Mouse (Mus musculus) heart, embryonic 16.5 days (tissue): ENCODE measurements around the gene Gm12216. TPM values are rescaled to one million over a fixed set of nuclear protein-coding genes. Genes with fewer than 3 reads are reported as not detected.

Experiments
- ATAC-seq: fragments of 200-750 bp; cut with Nextera tagmentation; replicated peaks from 2 replicates; pipeline ENCODE4 v1.8.0; 2017; ENCODE audit warnings: moderate number of reproducible peaks; ENCODE audit not compliant: insufficient read depth, low FRiP score; ENCODE audit errors: extremely low read depth
- H3K27ac ChIP-seq: fragments of 300-500 bp; sonication (generic); 2 replicates; pipeline ENCODE4 v1.5.1; 2014; ENCODE audit warnings: mild to moderate bottlenecking, low read length, control low read depth, moderate library complexity
- H3K27me3 ChIP-seq: fragments of 300-500 bp; sonication (generic); 2 replicates; pipeline ENCODE4 v1.6.1; 2014; ENCODE audit warnings: low read length, mixed read lengths; ENCODE audit not compliant: control insufficient read depth, insufficient read depth
- H3K36me3 ChIP-seq: fragments of 300-500 bp; sonication (generic); 2 replicates; pipeline ENCODE4 v1.6.1; 2014; ENCODE audit not compliant: control insufficient read depth, insufficient read depth
- H3K4me1 ChIP-seq: fragments of 300-500 bp; sonication (generic); 2 replicates; pipeline ENCODE4 v1.6.1; 2014; ENCODE audit warnings: low read length, mixed read lengths; ENCODE audit not compliant: control insufficient read depth, insufficient read depth
- H3K4me2 ChIP-seq: fragments of 300-500 bp; sonication (generic); 2 replicates; pipeline ENCODE4 v1.6.1; 2014; ENCODE audit warnings: low read depth, mild to moderate bottlenecking, control low read depth, low read length
- H3K4me3 ChIP-seq: fragments of 300-500 bp; sonication (generic); 2 replicates; pipeline ENCODE4 v1.5.1; 2014; ENCODE audit warnings: mild to moderate bottlenecking, control low read depth, low read length
- H3K9ac ChIP-seq: fragments of 300-500 bp; sonication (generic); 2 replicates; pipeline ENCODE4 v1.6.1; 2014; ENCODE audit warnings: low read length, control low read depth
- H3K9me3 ChIP-seq: fragments of 300-500 bp; sonication (generic); replicated peaks from 2 replicates; pipeline ENCODE4 v1.6.1; 2016; ENCODE audit warnings: low read length; ENCODE audit not compliant: control insufficient read depth
- WGBS: fragments of 180-500 bp; shearing (Covaris S2); extraction: QIAGEN DNeasy Blood & Tissue Kit; methylation state at CpG from one replicate; pipeline ENCODE4 v1.1.7; 2014; 5-methylcytosine and 5-hydroxymethylcytosine counted together
- polyA plus RNA-seq: library from polyadenylated mRNA; unstranded; fragments of >200 nt; fragmentation: Nextera tagmentation; extraction: Ambion mirVana; gene quantifications from 2 replicates; pipeline ENCODE4 v1.2.1, GENCODE M21; 2015

Gm12216 gene
- polyA plus RNA-seq, 1 experiment from 2014 or later = 2.7 TPM

DNA sequence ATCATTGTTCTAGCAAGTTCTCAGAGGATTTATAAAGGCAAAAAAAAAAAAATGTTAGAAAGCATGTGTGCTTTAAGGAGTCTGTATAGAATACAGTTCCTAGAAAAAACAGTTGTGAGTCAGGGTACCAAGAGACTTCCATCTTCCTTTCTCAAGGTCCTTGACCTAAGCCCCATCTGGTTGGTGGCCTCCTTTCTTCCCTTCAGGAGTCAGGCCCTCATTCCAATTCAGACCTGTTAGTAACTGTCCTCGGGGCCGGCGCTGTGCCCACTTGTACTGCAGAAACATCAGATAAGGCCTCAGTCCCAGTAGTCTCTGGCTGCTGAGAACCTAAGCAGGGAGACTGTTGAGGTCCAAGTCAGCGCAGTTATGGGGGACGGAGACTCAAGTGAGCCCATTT, 86.0 kb downstream of the Gm12216 start, which contains the start of gene Gm17334:
TSS of gene Gm17334 (minus strand) at position 101 of the 400 bp plus-strand sequence.
- H3K4me3 ChIP-seq = no peak within 1 kb of the TSS
- peaks cover 28% of the 10 kb centered on the region for H3K36me3 ChIP-seq
- H3K9ac ChIP-seq = no peak within 1 kb of the TSS
- no peak within 1 kb of the TSS for H3K27ac ChIP-seq
- no peak for ATAC-seq
- WGBS = 72% methylated on average over 5 of the region's 5 CpGs
- peak within 1 kb of the TSS; percentile 65; the same call in 1 of the 2 replicates for H3K4me2 ChIP-seq
- no peaks in the 10 kb centered on the region for H3K27me3 ChIP-seq
- H3K9me3 ChIP-seq = no peaks in the 10 kb centered on the region
- peaks cover 14% of the 10 kb centered on the region for H3K4me1 ChIP-seq

DNA sequence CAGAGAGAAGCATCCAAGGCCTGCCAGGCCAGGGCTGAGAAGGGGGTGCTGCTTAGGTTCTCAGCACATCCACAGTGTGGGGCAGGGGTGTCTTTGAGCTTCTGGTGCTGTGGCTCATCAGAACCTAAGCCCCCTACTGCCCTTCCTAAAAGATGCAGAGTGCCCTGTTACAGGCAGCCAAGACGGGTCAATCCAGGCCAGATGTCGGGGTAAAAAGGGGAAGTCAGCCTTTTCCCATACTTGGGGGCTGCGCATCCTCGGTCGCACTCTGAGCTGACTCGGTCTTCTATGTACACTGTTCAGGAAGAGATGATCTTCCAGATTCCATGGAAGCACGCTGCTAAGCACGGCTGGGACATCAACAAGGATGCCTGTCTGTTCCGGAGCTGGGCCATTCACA, 86.5 kb downstream of the Gm12216 start:
- no peak for ATAC-seq
- H3K4me3 ChIP-seq = no peak overlapping the region
- H3K27ac ChIP-seq = no peak overlapping the region
- H3K27me3 ChIP-seq = no peaks in the 10 kb centered on the region
- H3K9me3 ChIP-seq = no peaks in the 10 kb centered on the region
- no peak overlapping the region for H3K9ac ChIP-seq
- H3K4me1 ChIP-seq = peaks cover 14% of the 10 kb centered on the region
- no peak overlapping the region for H3K4me2 ChIP-seq
- 84% methylated on average over 9 of the region's 9 CpGs for WGBS
- H3K36me3 ChIP-seq = peaks cover 25% of the 10 kb centered on the region

DNA sequence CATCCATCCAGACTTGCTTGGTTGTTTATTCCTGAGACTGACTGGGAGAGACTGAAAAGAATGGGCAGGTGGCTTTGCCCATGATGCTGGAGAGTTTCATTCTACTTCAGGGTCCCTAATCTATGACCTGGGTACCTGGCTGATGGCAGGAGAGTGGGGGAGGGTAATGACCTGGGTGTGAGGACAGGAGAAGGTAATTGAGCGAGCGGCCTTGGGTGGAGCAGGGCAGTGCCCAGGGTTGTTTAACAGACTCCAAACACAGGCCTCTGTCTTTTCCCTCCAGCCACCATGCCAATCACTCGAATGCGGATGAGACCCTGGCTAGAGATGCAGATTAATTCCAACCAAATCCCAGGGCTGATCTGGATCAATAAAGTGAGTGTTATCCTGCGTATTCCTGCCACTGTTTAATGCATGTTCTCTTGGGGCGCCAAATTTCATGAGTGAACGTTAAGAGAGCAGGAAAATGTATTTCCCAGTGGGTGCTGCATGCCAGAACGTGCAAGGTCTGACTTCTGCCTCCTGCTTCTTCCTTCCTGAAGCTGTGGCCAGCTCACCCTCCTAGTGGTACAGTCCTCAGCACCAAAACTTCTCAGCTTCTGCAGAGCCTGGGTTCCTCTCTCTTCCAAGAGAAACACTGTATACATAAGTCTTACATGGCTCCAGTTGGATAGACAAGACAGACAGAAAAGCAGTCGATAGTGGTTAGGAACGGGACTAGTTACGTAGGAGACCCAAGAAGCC, 87.9 kb downstream of the Gm12216 start:
- Histone ChIP-seq H3K4me3 (peak overlapping the region; percentile 89), H3K27ac (no peak overlapping the region), H3K36me3 (peaks cover 22% of the 10 kb centered on the region), H3K9ac (peak overlapping the region; percentile 79), H3K27me3 (no peaks in the 10 kb centered on the region), H3K4me1 (peaks cover 14% of the 10 kb centered on the region), H3K9me3 (no peaks in the 10 kb centered on the region), H3K4me2 (peak overlapping the region; percentile 65)
- ATAC-seq = no peak
- WGBS = 79% methylated on average over 11 of the region's 11 CpGs

DNA sequence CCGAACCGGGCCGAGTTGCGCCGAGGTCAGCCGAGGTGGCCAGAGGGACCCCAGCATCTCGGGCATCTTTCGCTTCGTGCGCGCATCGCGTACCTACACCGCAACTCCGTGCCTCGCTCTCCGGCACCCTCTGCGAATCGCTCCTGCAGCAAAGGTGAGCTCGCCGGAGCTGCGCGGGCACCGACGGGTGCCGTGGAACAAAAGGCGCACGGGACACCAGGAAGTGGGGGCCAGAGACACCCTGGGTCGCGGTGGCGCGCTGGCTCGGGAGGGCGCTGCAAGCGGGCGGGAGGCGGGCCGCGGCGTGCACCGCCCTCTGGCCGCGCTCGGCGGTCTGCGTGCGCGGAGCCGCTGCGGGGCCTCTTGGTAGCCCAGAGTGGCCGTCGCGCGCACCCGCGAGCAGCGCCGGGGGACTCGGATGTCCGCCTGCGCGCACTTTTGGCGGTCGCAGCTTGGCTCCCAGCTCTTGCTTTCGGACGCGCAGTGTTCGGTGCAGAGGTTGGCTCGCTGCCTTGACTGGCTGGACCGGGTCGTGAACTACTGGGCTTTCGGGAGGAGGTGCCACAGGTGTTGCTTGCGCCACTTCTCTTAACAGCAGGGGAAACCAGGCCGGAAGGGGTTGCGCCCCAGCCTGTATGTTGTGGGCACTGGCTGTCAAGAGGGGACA, 88.8 kb downstream of the Gm12216 start:
- H3K27me3 ChIP-seq = no peaks in the 10 kb centered on the region
- H3K9ac ChIP-seq = peak overlapping the region; percentile 79
- peak; percentile 80 for ATAC-seq
- H3K36me3 ChIP-seq = peaks cover 16% of the 10 kb centered on the region
- no peaks in the 10 kb centered on the region for H3K9me3 ChIP-seq
- peak overlapping the region; percentile 82 for H3K27ac ChIP-seq
- WGBS = under 1% methylated on average over 75 of the region's 75 CpGs
- H3K4me3 ChIP-seq = peak overlapping the region; percentile 89
- H3K4me2 ChIP-seq = peak overlapping the region; percentile 65
- peaks cover 14% of the 10 kb centered on the region for H3K4me1 ChIP-seq

DNA sequence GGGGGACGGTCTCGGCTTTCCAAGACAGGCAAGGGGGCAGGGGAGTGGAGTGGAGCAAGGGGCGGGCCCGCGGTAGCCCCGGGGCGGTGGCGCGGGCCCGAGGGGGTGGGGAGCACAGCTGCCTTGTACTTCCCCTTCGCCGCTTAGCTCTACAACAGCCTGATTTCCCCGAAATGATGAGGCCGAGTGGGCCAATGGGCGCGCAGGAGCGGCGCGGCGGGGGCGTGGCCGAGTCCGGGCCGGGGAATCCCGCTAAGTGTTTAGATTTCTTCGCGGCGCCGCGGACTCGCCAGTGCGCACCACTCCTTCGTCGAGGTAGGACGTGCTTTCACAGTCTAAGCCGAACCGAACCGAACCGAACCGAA, 89.3 kb downstream of the Gm12216 start, which contains the start of gene Irf1:
TSS of gene Irf1 (plus strand) at position 255 of the 365 bp plus-strand sequence.
- peak; percentile 87 for ATAC-seq
- Histone ChIP-seq H3K4me2 (peak within 1 kb of the TSS; percentile 65), H3K4me1 (peaks cover 17% of the 10 kb centered on the region), H3K4me3 (peak within 1 kb of the TSS; percentile 89), H3K36me3 (peaks cover 11% of the 10 kb centered on the region), H3K27ac (peak within 1 kb of the TSS; percentile 82), H3K9me3 (no peaks in the 10 kb centered on the region), H3K9ac (peak within 1 kb of the TSS; percentile 79), H3K27me3 (no peaks in the 10 kb centered on the region)
- under 1% methylated on average over 40 of the region's 40 CpGs for WGBS

DNA sequence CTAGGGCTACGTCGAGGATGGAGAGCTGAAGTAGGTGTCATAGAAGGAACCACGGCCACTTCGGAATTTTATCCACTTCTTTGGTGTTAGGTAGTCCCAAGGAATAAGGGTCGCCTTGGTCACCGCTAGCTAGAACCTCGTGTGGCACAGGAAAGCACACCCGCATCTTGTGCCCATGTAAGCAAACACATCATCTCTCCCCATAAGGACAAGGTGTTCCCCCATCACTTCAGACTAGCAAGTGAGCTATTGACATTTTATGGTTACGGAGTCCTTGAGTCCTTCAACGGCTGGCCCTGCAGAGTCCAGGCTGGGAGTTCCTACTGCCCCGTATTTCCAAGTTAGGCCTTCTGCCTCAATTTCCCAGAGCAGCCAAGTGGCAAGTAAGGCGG, 89.9 kb downstream of the Gm12216 start:
- H3K4me2 ChIP-seq = peak overlapping the region; percentile 65

DNA sequence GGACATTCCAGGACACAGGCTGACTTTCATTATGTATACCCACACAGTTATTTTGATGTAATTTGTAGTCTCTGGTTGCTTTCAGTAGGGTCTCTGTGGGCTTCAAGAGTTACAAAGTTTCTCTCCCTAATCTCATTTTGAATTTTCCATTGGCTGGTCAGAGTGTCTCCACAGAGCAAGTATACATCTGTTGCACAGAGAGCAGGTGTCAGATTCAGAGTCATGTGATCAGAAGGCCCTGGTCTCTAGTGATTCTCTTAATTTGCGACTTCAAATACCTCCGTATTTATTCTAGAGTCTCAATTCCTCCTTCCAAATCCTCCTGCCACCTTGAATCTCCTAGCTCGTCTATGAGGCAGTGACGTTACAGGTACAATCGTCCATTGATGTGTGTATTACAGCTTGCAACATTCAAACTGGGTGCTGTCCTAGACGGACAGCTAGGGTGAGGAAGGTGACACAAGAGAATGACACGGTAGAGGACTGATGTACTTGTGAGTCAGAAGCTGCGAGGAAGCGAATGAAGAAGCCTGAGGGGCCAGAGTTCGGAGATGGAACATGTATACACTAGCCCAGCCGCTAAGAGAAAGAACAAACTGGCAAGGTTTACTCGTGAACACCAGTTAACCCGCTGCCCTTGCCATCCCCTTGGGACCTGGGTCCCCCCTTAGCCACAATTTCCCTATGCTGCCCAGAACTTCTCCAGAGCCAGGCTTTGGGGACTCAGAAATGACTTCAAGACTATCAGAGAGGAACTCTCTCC, 90.5 kb downstream of the Gm12216 start:
- H3K36me3 ChIP-seq = 0 out of 2 replicates have a peak, but pooled peaks cover 4% of the 10 kb centered on the region
- no peak overlapping the region for H3K4me3 ChIP-seq
- H3K9me3 ChIP-seq = no peaks in the 10 kb centered on the region
- no peaks in the 10 kb centered on the region for H3K27me3 ChIP-seq
- no peak for ATAC-seq
- H3K4me2 ChIP-seq = no peak overlapping the region
- no peak overlapping the region for H3K9ac ChIP-seq
- WGBS = 79% methylated on average over 13 of the region's 13 CpGs
- H3K27ac ChIP-seq = no peak overlapping the region
- peaks cover 27% of the 10 kb centered on the region for H3K4me1 ChIP-seq

More for the DNA sequence above, 89.9 kb downstream of the Gm12216 start:
- Histone ChIP-seq H3K27me3 (no peaks in the 10 kb centered on the region), H3K4me3 (peak overlapping the region; percentile 89), H3K36me3 (peaks cover 6% of the 10 kb centered on the region; the same call in 1 of the 2 replicates), H3K9me3 (no peaks in the 10 kb centered on the region), H3K27ac (peak overlapping the region; percentile 33; the same call in 1 of the 2 replicates), H3K9ac (peak overlapping the region; percentile 79), H3K4me1 (peaks cover 22% of the 10 kb centered on the region)
- WGBS = 52% methylated on average over 12 of the region's 12 CpGs
- no peak for ATAC-seq

DNA sequence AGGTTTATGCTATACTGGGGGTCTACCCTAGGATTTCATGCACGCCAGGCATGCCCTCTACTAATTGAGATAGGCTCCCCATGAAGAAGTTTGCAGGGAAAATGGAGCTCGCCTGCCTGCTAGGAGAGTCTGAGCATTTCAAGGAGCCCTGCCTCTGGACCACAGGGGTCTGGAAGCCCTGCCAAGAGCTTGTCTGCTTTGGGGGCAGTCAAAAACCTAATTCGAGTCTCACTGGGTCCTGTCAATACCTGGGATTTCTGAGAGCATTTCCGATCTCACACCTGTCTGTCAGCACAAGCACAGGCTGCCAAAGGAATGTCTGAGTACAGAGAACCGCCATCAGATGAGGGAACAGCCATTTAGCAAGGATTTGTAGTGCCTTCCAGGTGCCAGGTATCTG, 94.5 kb downstream of the Gm12216 start:
- no peaks in the 10 kb centered on the region for H3K9me3 ChIP-seq
- H3K36me3 ChIP-seq = no peaks in the 10 kb centered on the region
- no peak overlapping the region for H3K4me3 ChIP-seq
- H3K27me3 ChIP-seq = no peaks in the 10 kb centered on the region
- no peak for ATAC-seq
- H3K4me2 ChIP-seq = no peak overlapping the region
- H3K9ac ChIP-seq = 0 out of 2 replicates have a peak overlapping the region, but pooled peaks have one; percentile 6
- WGBS = 59% methylated on average over 5 of the region's 5 CpGs
- peak overlapping the region; percentile 98 for H3K27ac ChIP-seq
- peaks cover 47% of the 10 kb centered on the region for H3K4me1 ChIP-seq
